Mouse (Mus musculus) lung, adult 2 months (tissue): ENCODE measurements at regions not wholly inside any gene's neighbourhood (a gene's known extent, or its start where the extent isn't known, plus 50 kb on each side); places are given as distances from the start of the nearest gene placed in this dataset.

Experiments used
- DNase-seq: peaks from one replicate; pipeline ENCODE4 v3.0.0; 2022
- H3K4me1 ChIP-seq: fragments of 200-500 bp; 2 replicates; pipeline ENCODE4 v1.6.1; 2011; ENCODE audit warnings: low read length; ENCODE audit not compliant: control insufficient read depth, insufficient read depth
- H3K4me3 ChIP-seq: fragments of 200-500 bp; replicated peaks from 2 replicates; pipeline ENCODE3; 2011; ENCODE audit warnings: low read depth, mild to moderate bottlenecking, control low read depth, low read length; ENCODE audit errors: extremely low read depth
- CTCF ChIP-seq: fragments of 200-500 bp; IDR thresholded peaks from 2 replicates; pipeline ENCODE4 v1.5.1; 2011; ENCODE audit warnings: mild to moderate bottlenecking, low read length, control low read depth; ENCODE audit not compliant: insufficient read depth
- POLR2A ChIP-seq: fragments of 200-500 bp; IDR thresholded peaks from 2 replicates; pipeline ENCODE4 v1.6.1; 2011; ENCODE audit warnings: low read depth, mild to moderate bottlenecking, control low read depth, low read length, borderline replicate concordance; ENCODE audit errors: extremely low read depth
- WGBS: fragments of 180-500 bp; shearing (Covaris S2); methylation state at CpG from one replicate; pipeline ENCODE4 v1.1.7; 2018; 5-methylcytosine and 5-hydroxymethylcytosine counted together

DNA sequence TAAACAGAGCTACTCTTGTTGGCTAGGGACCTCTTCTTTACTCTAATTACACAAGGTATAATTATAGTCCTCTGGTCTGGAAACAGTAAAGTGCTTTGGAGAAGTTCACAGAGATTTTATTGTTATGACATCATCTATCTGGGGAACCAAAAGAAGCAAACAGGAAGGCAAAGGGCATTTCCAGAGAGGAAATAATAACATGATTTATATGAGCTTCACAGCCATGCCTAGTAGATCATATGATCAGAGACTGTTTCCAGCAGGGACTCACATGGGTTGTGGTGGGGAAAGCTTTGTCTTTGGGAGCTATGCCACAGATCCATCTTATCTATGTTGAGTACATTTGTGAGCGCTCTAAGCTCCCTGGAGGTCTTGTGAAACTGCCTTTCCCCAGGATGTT lies 178.8 kb upstream of the Tle1 start:
- no peak for TF ChIP-seq CTCF
- TF ChIP-seq POLR2A: no peak
- WGBS: 71% methylated on average over 1 of the region's 1 CpGs
- no peak overlapping the region for H3K4me3 ChIP-seq

DNA sequence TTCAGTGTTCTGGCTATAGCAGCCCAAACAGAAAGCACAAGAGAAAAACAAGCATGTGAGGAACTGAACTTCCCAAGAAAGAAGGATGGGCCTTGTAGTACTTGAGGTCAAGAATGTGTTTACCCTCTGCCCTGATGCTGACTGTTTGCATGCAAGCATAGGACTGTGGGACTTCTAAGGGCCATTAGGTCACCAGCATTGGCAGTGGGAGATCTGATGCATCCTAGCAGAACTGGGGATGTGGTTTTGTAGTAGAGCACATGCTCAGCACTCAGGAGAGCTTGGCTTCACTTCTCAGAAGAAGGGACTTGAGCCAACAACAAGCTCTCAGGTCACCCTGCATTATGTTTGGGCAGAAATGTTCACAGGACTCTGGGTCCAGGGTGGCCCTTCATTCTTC lies 178.3 kb upstream of the Tle1 start:
- no peak for TF ChIP-seq CTCF
- TF ChIP-seq POLR2A: no peak
- peaks cover 6% of the 10 kb centered on the region for H3K4me1 ChIP-seq
- H3K4me3 ChIP-seq: no peak overlapping the region
- DNase-seq: peak; percentile 4

More for the DNA sequence above, 178.8 kb upstream of the Tle1 start:
- no peak for DNase-seq
- H3K4me1 ChIP-seq: peaks cover 6% of the 10 kb centered on the region

DNA sequence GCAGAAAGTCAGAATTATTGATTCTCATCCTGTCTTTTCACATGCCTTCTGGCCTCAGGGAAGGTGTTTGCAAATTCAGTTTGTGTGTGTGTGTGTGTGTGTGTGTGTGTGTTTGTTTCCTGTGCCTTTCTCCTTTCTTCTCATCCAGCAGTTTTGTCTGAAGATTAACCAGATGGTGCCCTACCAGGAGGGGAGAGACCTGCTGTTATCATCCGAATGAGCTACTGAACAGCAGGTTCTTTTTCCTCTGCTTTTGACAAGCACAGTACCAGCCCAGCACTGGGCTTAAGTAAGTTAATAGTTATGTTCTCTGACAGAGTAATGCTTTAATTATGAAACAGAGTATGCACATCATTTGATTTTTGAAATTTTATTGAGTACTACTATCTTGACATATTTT lies 176.8 kb upstream of the Tle1 start:
- no peak for DNase-seq
- H3K4me3 ChIP-seq: no peak overlapping the region
- no peak for TF ChIP-seq POLR2A
- no peak for TF ChIP-seq CTCF
- WGBS: 73% methylated on average over 1 of the region's 1 CpGs
- peaks cover 6% of the 10 kb centered on the region for H3K4me1 ChIP-seq

DNA sequence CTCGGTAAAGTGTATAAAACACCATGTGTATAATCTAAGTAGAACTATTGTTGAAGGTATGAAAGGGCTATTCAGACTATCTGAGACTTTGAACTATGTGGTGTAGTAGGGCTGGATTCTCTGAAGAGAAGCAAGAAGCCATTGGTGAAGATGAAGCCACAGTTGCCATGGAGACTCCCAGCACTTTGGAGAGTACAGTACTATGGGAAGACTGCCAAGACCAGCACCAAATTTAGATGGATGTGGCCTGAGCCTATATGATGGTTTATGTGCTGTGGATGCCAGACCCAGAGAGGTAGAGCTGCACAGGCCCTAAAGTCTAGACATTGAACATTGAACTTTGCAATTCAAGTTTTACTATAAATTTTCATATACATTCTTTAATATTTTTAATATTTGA lies 151.3 kb upstream of the Tle1 start:
- no peak for TF ChIP-seq POLR2A
- TF ChIP-seq CTCF: no peak
- no peak overlapping the region for H3K4me3 ChIP-seq
- no peaks in the 10 kb centered on the region for H3K4me1 ChIP-seq
- 68% methylated on average over 1 of the region's 1 CpGs for WGBS
- no peak for DNase-seq

DNA sequence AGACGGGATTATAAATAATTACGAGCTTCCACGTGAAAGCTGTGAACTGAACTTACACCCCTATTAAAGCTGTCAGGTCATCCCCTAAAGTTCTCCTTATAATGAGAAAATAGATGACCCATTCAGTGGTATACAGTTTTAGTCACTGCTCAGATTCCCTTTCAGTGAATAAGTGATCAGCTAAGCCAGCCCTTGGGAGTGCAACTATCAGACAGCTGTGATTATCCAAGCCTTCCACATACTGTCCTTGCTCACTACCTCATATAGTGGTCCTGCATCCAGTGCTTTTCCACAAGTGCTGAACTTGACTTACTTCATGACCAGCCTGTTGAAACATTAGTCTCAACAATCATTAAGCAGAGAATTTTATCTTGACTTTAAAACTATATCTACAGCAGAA lies 131.2 kb upstream of the Tle1 start:
- no peak for DNase-seq
- Histone ChIP-seq H3K4me3 (no peak overlapping the region), H3K4me1 (no peaks in the 10 kb centered on the region)
- no peak for TF ChIP-seq CTCF
- 70% methylated on average over 3 of the region's 3 CpGs for WGBS

DNA sequence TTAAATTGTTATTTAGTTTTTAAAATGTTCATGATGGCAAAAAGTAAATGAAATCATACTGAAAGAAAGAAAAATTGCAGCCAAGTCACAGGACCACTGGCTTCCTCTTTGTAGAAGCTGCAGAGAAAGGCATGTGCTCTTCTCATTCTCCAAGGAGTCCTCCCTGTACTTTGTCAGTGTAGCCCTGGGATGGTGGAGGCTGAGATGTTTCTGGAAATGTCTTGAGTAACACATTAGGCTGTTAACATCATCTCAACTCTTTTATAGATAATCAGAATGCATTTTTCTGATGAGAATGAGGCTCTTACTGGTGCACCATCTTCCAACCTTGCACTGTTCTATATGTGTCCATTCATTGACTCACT lies 128.3 kb upstream of the Tle1 start:
- DNase-seq: no peak
- no peaks in the 10 kb centered on the region for H3K4me1 ChIP-seq
- TF ChIP-seq CTCF (no peak), POLR2A (no peak)
- no peak overlapping the region for H3K4me3 ChIP-seq

DNA sequence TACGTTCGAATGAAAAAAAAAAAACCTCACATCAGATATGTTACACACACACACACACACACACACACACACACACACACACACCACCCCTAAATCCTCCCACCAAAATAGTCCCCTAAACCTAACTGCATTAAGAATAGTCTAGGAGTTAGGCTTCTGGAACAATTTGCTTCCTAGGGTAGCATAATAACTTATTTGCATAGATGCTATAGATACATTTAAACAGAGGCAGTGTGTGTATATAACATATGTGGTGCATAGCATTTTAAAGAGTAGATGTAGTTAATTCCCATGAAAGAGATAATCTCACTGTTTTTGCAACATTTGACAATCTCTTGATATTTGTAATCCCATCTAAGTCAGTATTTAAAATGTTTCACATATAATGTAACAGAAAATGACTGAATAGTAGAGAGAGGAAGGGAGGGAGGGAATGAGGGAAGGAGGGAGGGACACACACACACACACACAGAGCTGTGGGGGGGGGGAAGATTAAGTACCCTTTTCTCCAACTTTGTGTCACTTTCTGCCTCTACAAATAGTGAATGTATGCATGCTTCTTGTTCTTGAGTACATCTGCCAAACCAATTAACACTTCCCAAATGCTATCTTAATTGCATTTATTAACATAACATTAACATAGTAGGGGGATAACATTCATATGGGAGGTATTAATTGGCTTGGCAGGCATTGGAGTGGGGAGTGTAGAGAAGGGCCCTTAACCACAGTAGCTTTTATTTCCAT lies 127.7 kb upstream of the Tle1 start:
- Histone ChIP-seq H3K4me1 (no peaks in the 10 kb centered on the region), H3K4me3 (no peak overlapping the region)
- no peak for TF ChIP-seq POLR2A
- TF ChIP-seq CTCF: no peak
- no peak for DNase-seq
- 98% methylated on average over 2 of the region's 2 CpGs for WGBS

DNA sequence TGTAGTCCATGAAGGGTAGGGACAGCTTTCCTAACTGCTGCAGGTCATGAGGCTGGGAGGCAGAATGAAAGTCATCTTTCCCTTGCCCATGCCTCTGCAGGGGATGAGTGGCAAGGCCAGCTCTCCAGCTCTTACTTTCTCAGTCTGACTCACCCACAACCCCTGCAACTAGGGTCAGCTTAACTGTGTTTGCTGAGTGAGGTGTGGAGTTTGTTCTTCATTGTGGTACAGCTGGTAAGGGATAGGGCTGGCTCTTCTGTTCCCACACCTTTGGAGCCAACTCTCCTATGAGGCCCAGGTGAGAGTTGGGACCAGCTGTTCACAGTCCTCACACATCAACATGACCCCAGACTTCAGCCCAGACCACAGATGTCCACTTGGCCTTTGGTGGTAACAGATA lies 124.2 kb upstream of the Tle1 start:
- Histone ChIP-seq H3K4me3 (no peak overlapping the region), H3K4me1 (no peaks in the 10 kb centered on the region)
- TF ChIP-seq CTCF (no peak), POLR2A (no peak)
- no peak for DNase-seq

DNA sequence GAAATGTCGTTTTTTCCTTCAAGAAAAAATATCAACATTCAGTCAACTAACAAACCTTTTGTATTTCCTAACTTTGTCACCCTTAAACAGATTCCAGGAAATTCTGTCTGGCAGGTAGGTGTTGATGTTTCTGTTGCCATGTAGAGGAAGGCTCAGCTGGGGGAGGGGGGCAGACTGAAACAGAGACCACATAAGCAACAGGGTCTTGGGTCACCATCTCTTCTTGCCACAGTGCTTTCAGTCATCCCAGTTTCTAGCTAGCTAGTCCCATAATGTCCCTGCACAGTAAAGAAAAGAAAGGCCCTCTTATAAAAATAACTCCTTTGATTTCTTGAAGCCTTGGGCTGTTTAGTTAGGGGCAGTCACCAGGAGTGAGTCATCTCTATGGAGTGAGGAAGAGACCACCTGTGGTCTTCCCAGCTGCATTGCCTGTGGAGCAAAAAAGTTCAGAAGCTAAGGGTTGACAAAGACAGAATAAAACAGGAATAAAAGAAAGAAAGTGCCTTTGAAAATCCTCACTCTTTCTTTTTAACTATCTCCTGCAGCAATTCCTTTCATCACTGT lies 84.5 kb upstream of the Tle1 start:
- Histone ChIP-seq H3K4me3 (no peak overlapping the region), H3K4me1 (no peaks in the 10 kb centered on the region)
- TF ChIP-seq POLR2A (no peak), CTCF (no peak)
- 20% methylated on average over 1 of the region's 1 CpGs for WGBS
- DNase-seq: no peak

DNA sequence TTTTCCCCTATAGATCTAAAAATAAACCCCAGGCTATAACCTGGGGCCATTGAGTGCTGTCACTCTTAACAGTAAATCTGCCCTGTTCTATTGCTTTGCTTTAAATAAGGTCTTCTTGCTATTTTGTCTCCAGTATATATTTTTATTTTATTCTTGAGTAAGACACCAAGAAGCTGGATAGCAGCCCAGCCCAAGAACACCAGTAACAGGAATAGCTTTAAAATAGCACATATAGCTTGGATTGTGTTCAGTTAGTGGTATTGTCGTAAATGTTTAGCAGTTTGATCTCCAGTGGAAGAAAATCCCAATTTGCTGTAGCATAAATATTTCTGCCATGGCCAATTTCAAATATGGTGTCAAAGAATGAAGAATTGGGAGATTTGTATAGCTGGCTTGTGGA lies 49.8 kb upstream of the Tle1 start:
- no peak for DNase-seq
- WGBS: 91% methylated on average over 1 of the region's 1 CpGs
- no peaks in the 10 kb centered on the region for H3K4me1 ChIP-seq
- TF ChIP-seq CTCF (no peak), POLR2A (no peak)
- H3K4me3 ChIP-seq: no peak overlapping the region
